Mouse (Mus musculus) spleen, adult 2 months (tissue): ENCODE measurements around the gene Arf3.

ENCODE experiments used
- CTCF ChIP-seq: fragments of 200-500 bp; IDR thresholded peaks from 2 replicates; pipeline ENCODE4 v1.5.1; 2011; ENCODE audit warnings: mild to moderate bottlenecking, inconsistent platforms; ENCODE audit not compliant: insufficient read depth, insufficient read length, insufficient replicate concordance; ENCODE audit errors: extremely low read depth
- POLR2A ChIP-seq: fragments of 200-500 bp; IDR thresholded peaks from 2 replicates; pipeline ENCODE4 v1.6.1; 2011; ENCODE audit warnings: low read depth, low read length, inconsistent platforms

GRCm38 (mm10) chr15:98740219-98740618 is 22.8 kb downstream of the Arf3 start:
- TF ChIP-seq CTCF (no peak), POLR2A (no peak)
